Mouse (Mus musculus) thymus, postnatal 4 days (tissue): ENCODE data around the gene Cad.
A peak's percentile ranks its signal among the peaks of the same experiment; 100 is the strongest.

Experiments used
- DNase-seq: peaks from one replicate; pipeline ENCODE4 v3.0.0; 2021

The Cad gene

GRCm38 (mm10) chr5:31071059-31071458 is 16.5 kb downstream of the Cad start:
- DNase-seq, result no peak

GRCm38 (mm10) chr5:31071821-31072220 is 17.2 kb downstream of the Cad start:
- DNase-seq, result no peak

- no peak for DNase-seq
These were observed 18.6 kb downstream of the Cad start for GRCm38 (mm10) chr5:31073176-31073575.

GRCm38 (mm10) chr5:31076346-31076745 is 21.8 kb downstream of the Cad start:
- DNase-seq, result no peak

GRCm38 (mm10) chr5:31080059-31080794 is 25.6 kb downstream of the Cad start:
- DNase-seq, result no peak

GRCm38 (mm10) chr5:31080795-31081164 is 26.2 kb downstream of the Cad start:
- no peak for DNase-seq

- DNase-seq, result peak; percentile 80
These were observed 26.8 kb downstream of the Cad start for GRCm38 (mm10) chr5:31081386-31081785.

- DNase-seq, result peak; percentile 90
These were observed 27.8 kb downstream of the Cad start for GRCm38 (mm10) chr5:31082355-31082754.

GRCm38 (mm10) chr5:31082935-31083625 is 28.5 kb downstream of the Cad start:
- DNase-seq, result no peak

GRCm38 (mm10) chr5:31083949-31084348 is 29.4 kb downstream of the Cad start:
- no peak for DNase-seq

GRCm38 (mm10) chr5:31086606-31087005 is 32.0 kb downstream of the Cad start:
- DNase-seq, result no peak

GRCm38 (mm10) chr5:31087131-31087530 is 32.6 kb downstream of the Cad start:
- no peak for DNase-seq

- DNase-seq, result no peak
These were observed 37.8 kb downstream of the Cad start for GRCm38 (mm10) chr5:31092231-31092975.

GRCm38 (mm10) chr5:31093151-31094041 is 38.8 kb downstream of the Cad start:
- peak; percentile 73 for DNase-seq

GRCm38 (mm10) chr5:31094100-31094798 is 39.7 kb downstream of the Cad start:
- DNase-seq, result peak; percentile 50

- DNase-seq, result peak; percentile 61
These were observed 40.5 kb downstream of the Cad start for GRCm38 (mm10) chr5:31094799-31095691.

GRCm38 (mm10) chr5:31095711-31096480 is 41.3 kb downstream of the Cad start:
- no peak for DNase-seq

- DNase-seq, result no peak
These were observed 51.3 kb downstream of the Cad start, which contains the start of gene Dnajc5g for GRCm38 (mm10) chr5:31105814-31106335. TSS of gene Dnajc5g (plus strand) at chr5:31106285.

- no peak for DNase-seq
These were observed 53.5 kb downstream of the Cad start, which contains the start of gene Slc30a3 for GRCm38 (mm10) chr5:31108000-31108490. TSS of gene Slc30a3 (minus strand) at chr5:31108237.

GRCm38 (mm10) chr5:31110781-31111180 is 56.2 kb downstream of the Cad start:
- no peak for DNase-seq
